18 mouse cellular contexts compared by ENCODE assay signal in genomic region chr15:103018636-103019035, GRCm38 (mm10). TPM values are rescaled to one million over a fixed set of nuclear protein-coding genes. Genes with fewer than 3 reads are reported as not detected.
DNase-seq lines count a peak whose midpoint lies in the region; ATAC-seq and TF ChIP-seq lines count a peak whose summit lies in the region.
"Had no signal": no experiment of that assay in that cellular context is flagged by ENCODE, and none has a peak within 500 bp of the region (broad histone marks: within the 10 kb centered on the region; RNA-seq: fewer than 3 reads in every experiment).

Gene Hoxc4 (plus strand): TSS chr15:103018934.

- WGBS in kidney, embryonic 14.5 days, result 15% methylated on average over 9 of the region's 9 CpGs
- 31% methylated on average over 9 of the region's 9 CpGs for WGBS in intestine, embryonic 16.5 days
- 36% methylated on average over 9 of the region's 9 CpGs for WGBS in stomach, embryonic 15.5 days

- peaks cover 8% of the 10 kb centered on the region; the same call in 1 of the 2 replicates for H3K27me3 ChIP-seq in kidney, embryonic 14.5 days (ENCODE audit: control insufficient read depth, insufficient read depth, low read length)
- H3K27me3 ChIP-seq in intestine, embryonic 16.5 days (replicated peaks; ENCODE audit: control insufficient read depth, insufficient read depth, low read length), result peaks cover 76% of the 10 kb centered on the region
- peaks cover 57% of the 10 kb centered on the region for H3K27me3 ChIP-seq in stomach, embryonic 15.5 days (replicated peaks)

- H3K9ac ChIP-seq in kidney, embryonic 14.5 days (ENCODE audit: low read depth, low read length), result peak within 1 kb of the TSS; percentile 47; the same call in 1 of the 2 replicates
- H3K9ac ChIP-seq in intestine, embryonic 16.5 days (ENCODE audit: low read depth, low read length), result peak within 1 kb of the TSS; percentile 26; the same call in 1 of the 2 replicates
- H3K9ac ChIP-seq in stomach, embryonic 15.5 days, result no peak within 1 kb of the TSS
- H3K9ac ChIP-seq: forebrain, embryonic 15.5 days; liver, embryonic 14.5 days had no signal

- TF ChIP-seq CTCF in embryonic fibroblast, embryonic 13.5 days (IDR thresholded peaks at IDR 0.05; ENCODE audit: borderline replicate concordance, insufficient read depth, low read length), result no peak

- no peak for DNase-seq in kidney, postnatal 10 days
- DNase-seq in lung, adult 18-20 months, result no peak
- no peak for DNase-seq in heart, adult 11 months
- DNase-seq: adrenal gland, postnatal 10 days; B cell, adult 2 months; gastrocnemius, adult 2 months; heart, adult 2 months; heart, postnatal 10 days; kidney, adult 9 months; midbrain, embryonic 14.5 days; thymus, postnatal 25 days had no signal

- H3K9me3 ChIP-seq in kidney, embryonic 14.5 days (ENCODE audit: control insufficient read depth, low read length), result no peaks in the 10 kb centered on the region
- no peaks in the 10 kb centered on the region for H3K9me3 ChIP-seq in intestine, embryonic 16.5 days (ENCODE audit: control insufficient read depth, low read length)
- no peaks in the 10 kb centered on the region for H3K9me3 ChIP-seq in stomach, embryonic 15.5 days
- H3K9me3 ChIP-seq: forebrain, embryonic 15.5 days had no signal

- no peaks in the 10 kb centered on the region; the same call in 1 of the 2 replicates for H3K36me3 ChIP-seq in kidney, embryonic 14.5 days (ENCODE audit: control insufficient read depth, insufficient read depth, low read length)
- H3K36me3 ChIP-seq in intestine, embryonic 16.5 days (ENCODE audit: control insufficient read depth, insufficient read depth, low read length), result no peaks in the 10 kb centered on the region
- H3K36me3 ChIP-seq in stomach, embryonic 15.5 days, result no peaks in the 10 kb centered on the region
- H3K36me3 ChIP-seq: forebrain, embryonic 15.5 days had no signal

- H3K4me1 ChIP-seq in kidney, embryonic 14.5 days (ENCODE audit: control insufficient read depth, insufficient read depth, low read length), result peaks cover 75% of the 10 kb centered on the region
- H3K4me1 ChIP-seq in embryonic fibroblast, embryonic 13.5 days (ENCODE audit: control insufficient read depth, insufficient read depth, low read length), result no peaks in the 10 kb centered on the region; the same call in 1 of the 2 replicates
- H3K4me1 ChIP-seq in intestine, embryonic 16.5 days (ENCODE audit: control insufficient read depth, insufficient read depth, low read length), result peaks cover 11% of the 10 kb centered on the region; the same call in 1 of the 2 replicates
- 0 out of 2 replicates have a peak, but pooled peaks cover 5% of the 10 kb centered on the region for H3K4me1 ChIP-seq in stomach, embryonic 15.5 days

- peak; percentile 44; the same call in 1 of the 2 replicates for TF ChIP-seq POLR2A in embryonic fibroblast, embryonic 13.5 days (IDR thresholded peaks at IDR 0.05; ENCODE audit: low read depth, low read length)

- peak; percentile 34; the same call in 1 of the 2 replicates for ATAC-seq in kidney, embryonic 14.5 days (ENCODE audit: low FRiP score, low TSS enrichment)
- ATAC-seq in intestine, embryonic 16.5 days, result no peak
- ATAC-seq in stomach, embryonic 15.5 days (ENCODE audit: insufficient read depth, low FRiP score, low read depth), result no peak
- ATAC-seq: forebrain, embryonic 15.5 days had no signal

- H3K4me2 ChIP-seq in kidney, embryonic 14.5 days (replicated peaks; ENCODE audit: low read depth, low read length), result peak within 1 kb of the TSS; percentile 33
- no peak within 1 kb of the TSS for H3K4me2 ChIP-seq in intestine, embryonic 16.5 days (ENCODE audit: low read depth, low read length)
- H3K4me2 ChIP-seq in stomach, embryonic 15.5 days, result peak within 1 kb of the TSS; percentile 6; the same call in 1 of the 2 replicates
- H3K4me2 ChIP-seq: forebrain, embryonic 15.5 days had no signal

- peak within 1 kb of the TSS; percentile 20; the same call in 1 of the 2 replicates for H3K4me3 ChIP-seq in kidney, embryonic 14.5 days (ENCODE audit: low read length)
- 0 out of 2 replicates have a peak within 1 kb of the TSS, but pooled peaks have one; percentile 7 for H3K4me3 ChIP-seq in embryonic fibroblast, embryonic 13.5 days (ENCODE audit: insufficient read depth, low read length)
- H3K4me3 ChIP-seq in intestine, embryonic 16.5 days (ENCODE audit: low read length), result no peak within 1 kb of the TSS
- H3K4me3 ChIP-seq in stomach, embryonic 15.5 days (replicated peaks), result no peak within 1 kb of the TSS
- H3K4me3 ChIP-seq: forebrain, embryonic 15.5 days; gastrocnemius, adult 2 months; heart, adult 2 months had no signal

- peak within 1 kb of the TSS; percentile 73 for H3K27ac ChIP-seq in kidney, embryonic 14.5 days (ENCODE audit: low read depth, low read length)
- H3K27ac ChIP-seq in embryonic fibroblast, embryonic 13.5 days (ENCODE audit: insufficient read depth, low read length), result no peak within 1 kb of the TSS
- H3K27ac ChIP-seq in intestine, embryonic 16.5 days (ENCODE audit: low read length), result peak within 1 kb of the TSS; percentile 56
- H3K27ac ChIP-seq in stomach, embryonic 15.5 days, result 0 out of 2 replicates have a peak within 1 kb of the TSS, but pooled peaks have one; percentile 16
- H3K27ac ChIP-seq: forebrain, embryonic 15.5 days; gastrocnemius, adult 2 months; heart, adult 2 months; liver, embryonic 14.5 days; macrophage had no signal

RNA-seq across cellular contexts. Expression of gene Hoxc4, which starts in this region (rescaled TPM):
- polyA plus RNA-seq in kidney, embryonic 14.5 days (2014; fragmentation: Nextera tagmentation; extraction: Ambion mirVana), result 7.4 and 8.6 TPM in 2 replicates
- 12.5 and 12.6 TPM in 2 replicates for polyA plus RNA-seq in embryonic fibroblast, embryonic 13.5 days (2011; ENCODE audit: insufficient read length, low read depth, missing spikeins)
- 8.8 and 9.7 TPM in 2 replicates for polyA plus RNA-seq in intestine, embryonic 16.5 days (2015; fragmentation: Nextera tagmentation; extraction: Ambion mirVana)
- 16.2 and 17.3 TPM in 2 replicates for polyA plus RNA-seq in stomach, embryonic 15.5 days (2015; fragmentation: Nextera tagmentation; extraction: Ambion mirVana)
- polyA plus RNA-seq: forebrain, embryonic 15.5 days; macrophage; midbrain, embryonic 14.5 days had no signal

Comparison
In these comparisons a context has a peak if more than half of its experiments do, and no peak if none do; other contexts are left out.
1. H3K4me3 ChIP-seq: peak in kidney, embryonic 14.5 days (single experiment) and embryonic fibroblast, embryonic 13.5 days (single experiment); none in intestine, embryonic 16.5 days (single experiment) and stomach, embryonic 15.5 days (single experiment).